Mouse (Mus musculus) heart, embryonic 13.5 days (tissue): ENCODE results near the gene Sspo. TPM values are rescaled to one million over a fixed set of nuclear protein-coding genes. Genes with fewer than 3 reads are reported as not detected.

Experiments
- ATAC-seq: fragments of 200-750 bp; cut with Nextera tagmentation; 2 replicates; pipeline ENCODE4 v1.8.0; 2017; ENCODE audit warnings: moderate TSS enrichment; ENCODE audit not compliant: insufficient number of reproducible peaks, low FRiP score, low TSS enrichment; ENCODE audit errors: extremely low read depth
- H3K27ac ChIP-seq: fragments of 300-500 bp; sonication (generic); replicated peaks from 2 replicates; pipeline ENCODE4 v1.5.1; 2015; ENCODE audit warnings: moderate library complexity, mild to moderate bottlenecking, inconsistent platforms
- H3K27me3 ChIP-seq: fragments of 300-500 bp; sonication (generic); replicated peaks from 2 replicates; pipeline ENCODE4 v1.6.1; 2015; ENCODE audit warnings: mild to moderate bottlenecking, inconsistent platforms
- H3K36me3 ChIP-seq: fragments of 300-500 bp; sonication (generic); 2 replicates; pipeline ENCODE4 v1.6.1; 2015; ENCODE audit warnings: mild to moderate bottlenecking, inconsistent platforms
- H3K4me1 ChIP-seq: fragments of 300-500 bp; sonication (generic); 2 replicates; pipeline ENCODE4 v1.6.1; 2015; ENCODE audit warnings: inconsistent platforms
- H3K4me2 ChIP-seq: fragments of 300-500 bp; sonication (generic); 2 replicates; pipeline ENCODE4 v1.6.1; 2015; ENCODE audit warnings: inconsistent platforms, mild to moderate bottlenecking, moderate library complexity
- H3K4me3 ChIP-seq: fragments of 300-500 bp; sonication (generic); 2 replicates; pipeline ENCODE4 v1.5.1; 2015; ENCODE audit warnings: moderate library complexity, mild to moderate bottlenecking, inconsistent platforms
- H3K9ac ChIP-seq: fragments of 300-500 bp; sonication (generic); 2 replicates; pipeline ENCODE4 v1.6.1; 2015; ENCODE audit warnings: inconsistent platforms, mild to moderate bottlenecking, moderate library complexity
- H3K9me3 ChIP-seq: fragments of 300-500 bp; sonication (generic); 2 replicates; pipeline ENCODE4 v1.6.1; 2016; ENCODE audit warnings: inconsistent platforms
- WGBS: fragments of 180-500 bp; shearing (Covaris S2); methylation state at CpG from one replicate; pipeline ENCODE4 v1.1.7; 2015; ENCODE audit warnings: mixed read lengths; 5-methylcytosine and 5-hydroxymethylcytosine counted together
- polyA plus RNA-seq: library from polyadenylated mRNA; unstranded; fragments of >200 nt; fragmentation: Nextera tagmentation; extraction: Ambion mirVana; gene quantifications from 2 replicates; pipeline ENCODE4 v1.2.1, GENCODE M21; 2015

The Sspo gene
- polyA plus RNA-seq, 1 experiment from 2014 or later = 0.27 TPM

DNA sequence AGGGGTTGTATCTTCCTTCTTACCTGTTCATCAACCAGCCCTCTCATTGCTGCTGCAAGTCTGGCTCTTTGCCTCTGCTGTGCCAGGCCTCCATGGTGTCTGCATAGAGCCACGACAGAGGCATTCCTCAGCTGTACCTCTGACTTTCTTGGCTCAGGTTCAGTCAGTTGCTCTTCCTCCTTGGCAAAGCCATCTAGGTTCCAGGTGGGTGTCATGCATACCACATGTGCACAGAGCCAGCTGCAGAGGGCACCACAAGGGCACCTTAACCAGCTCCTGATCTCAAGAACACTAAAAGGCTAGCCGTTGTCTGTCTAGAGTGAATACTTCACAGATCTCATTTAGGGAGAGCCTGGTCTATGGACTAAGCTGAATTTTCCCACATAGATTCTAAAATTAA is 31.5 kb upstream of the Sspo start:
- Histone ChIP-seq H3K9me3 (no peaks in the 10 kb centered on the region), H3K9ac (no peak overlapping the region), H3K36me3 (peaks cover 75% of the 10 kb centered on the region), H3K4me2 (no peak overlapping the region), H3K27me3 (no peaks in the 10 kb centered on the region), H3K4me3 (no peak overlapping the region), H3K27ac (no peak overlapping the region), H3K4me1 (peaks cover 13% of the 10 kb centered on the region)
- 78% methylated on average over 2 of the region's 2 CpGs for WGBS
- ATAC-seq = no peak

GRCm38 (mm10) chr6:48420647-48421046 is 27.4 kb upstream of the Sspo start:
- no peaks in the 10 kb centered on the region for H3K9me3 ChIP-seq
- WGBS = 12% methylated on average over 2 of the region's 2 CpGs
- no peak overlapping the region for H3K4me2 ChIP-seq
- peaks cover 7% of the 10 kb centered on the region; the same call in 1 of the 2 replicates for H3K4me1 ChIP-seq
- H3K9ac ChIP-seq = no peak overlapping the region
- ATAC-seq = no peak
- H3K36me3 ChIP-seq = peaks cover 34% of the 10 kb centered on the region
- no peak overlapping the region for H3K27ac ChIP-seq
- no peaks in the 10 kb centered on the region for H3K27me3 ChIP-seq
- H3K4me3 ChIP-seq = no peak overlapping the region

GRCm38 (mm10) chr6:48423336-48423735 is 24.7 kb upstream of the Sspo start:
- Histone ChIP-seq H3K4me2 (no peak overlapping the region), H3K4me3 (no peak overlapping the region), H3K36me3 (peaks cover 7% of the 10 kb centered on the region; the same call in 1 of the 2 replicates), H3K27ac (no peak overlapping the region), H3K9me3 (no peaks in the 10 kb centered on the region), H3K27me3 (no peaks in the 10 kb centered on the region), H3K4me1 (peaks cover 7% of the 10 kb centered on the region; the same call in 1 of the 2 replicates), H3K9ac (no peak overlapping the region)
- ATAC-seq = no peak
- WGBS = 67% methylated on average over 3 of the region's 3 CpGs

GRCm38 (mm10) chr6:48424074-48424473 is 24.0 kb upstream of the Sspo start:
- Histone ChIP-seq H3K9ac (no peak overlapping the region), H3K27me3 (no peaks in the 10 kb centered on the region), H3K36me3 (no peaks in the 10 kb centered on the region), H3K4me1 (peaks cover 7% of the 10 kb centered on the region; the same call in 1 of the 2 replicates), H3K9me3 (no peaks in the 10 kb centered on the region), H3K4me3 (no peak overlapping the region), H3K27ac (no peak overlapping the region), H3K4me2 (no peak overlapping the region)
- ATAC-seq = no peak
- WGBS = 61% methylated on average over 5 of the region's 5 CpGs

DNA sequence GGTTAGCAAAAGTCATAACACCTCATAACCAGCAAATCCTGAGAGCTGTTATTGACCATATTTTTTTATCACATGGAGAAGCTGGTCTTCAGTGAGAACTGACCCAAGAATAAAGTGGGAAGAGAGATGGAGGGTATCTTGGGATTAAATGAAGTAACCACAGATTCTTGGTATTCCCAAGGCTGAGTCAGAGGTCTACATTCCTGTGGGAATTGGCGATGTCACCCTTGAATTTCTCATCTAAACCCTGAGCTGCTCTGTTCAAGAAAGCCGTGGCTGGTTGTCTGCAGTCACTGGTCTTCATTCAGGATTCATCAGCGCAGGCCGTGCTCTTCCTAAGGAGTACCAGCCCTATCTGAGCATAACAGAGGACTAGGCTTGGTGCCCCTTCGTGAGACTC is 21.1 kb upstream of the Sspo start:
- no peak overlapping the region for H3K4me2 ChIP-seq
- H3K36me3 ChIP-seq = no peaks in the 10 kb centered on the region
- no peaks in the 10 kb centered on the region for H3K27me3 ChIP-seq
- H3K9ac ChIP-seq = no peak overlapping the region
- 0 out of 2 replicates have a peak, but pooled peaks cover 3% of the 10 kb centered on the region for H3K4me1 ChIP-seq
- H3K4me3 ChIP-seq = no peak overlapping the region
- H3K27ac ChIP-seq = no peak overlapping the region
- ATAC-seq = no peak
- 64% methylated on average over 5 of the region's 5 CpGs for WGBS
- H3K9me3 ChIP-seq = no peaks in the 10 kb centered on the region

DNA sequence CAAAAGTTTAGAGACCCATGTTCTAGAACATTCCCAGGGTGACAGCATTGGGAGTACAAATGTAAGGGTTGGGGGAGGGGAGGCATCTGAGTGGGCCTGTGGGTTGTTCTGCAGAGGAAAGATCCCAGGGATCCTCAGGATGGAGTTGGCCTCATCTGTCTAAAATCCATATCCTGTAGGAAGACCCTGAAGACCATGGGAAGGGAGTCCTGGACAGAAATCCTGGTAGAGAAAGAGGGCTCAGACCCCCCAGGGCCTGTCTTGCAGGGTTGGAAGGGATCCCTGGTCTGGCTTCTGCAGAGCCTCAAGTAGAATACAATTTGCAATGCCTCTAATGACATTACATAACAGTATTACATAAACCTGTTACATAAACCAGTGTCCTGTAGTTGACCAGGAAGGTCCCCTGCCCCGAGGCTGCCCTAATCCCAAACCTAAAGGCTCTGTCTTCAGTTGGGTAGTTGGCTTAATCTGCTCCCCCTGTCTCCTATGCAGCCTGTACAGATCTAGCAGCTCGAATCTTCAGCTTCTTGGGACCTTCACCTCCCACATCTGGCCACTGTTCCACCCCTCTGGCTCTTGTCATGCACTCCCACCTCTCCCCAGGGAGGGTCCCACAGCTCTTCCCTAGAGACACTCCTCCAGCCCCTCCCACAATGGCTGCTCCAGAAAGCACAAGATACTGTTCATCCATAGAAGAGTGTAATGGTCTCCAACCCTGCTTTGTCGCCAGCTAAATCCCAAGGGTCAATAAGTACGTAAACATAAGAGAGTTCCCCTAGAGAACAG is 19.1 kb upstream of the Sspo start:
- H3K9me3 ChIP-seq = no peaks in the 10 kb centered on the region
- no peak for ATAC-seq
- no peak overlapping the region for H3K4me2 ChIP-seq
- H3K9ac ChIP-seq = no peak overlapping the region
- WGBS = 59% methylated on average over 4 of the region's 4 CpGs
- no peaks in the 10 kb centered on the region for H3K27me3 ChIP-seq
- H3K27ac ChIP-seq = no peak overlapping the region
- no peaks in the 10 kb centered on the region for H3K36me3 ChIP-seq
- H3K4me1 ChIP-seq = peaks cover 14% of the 10 kb centered on the region
- H3K4me3 ChIP-seq = no peak overlapping the region

DNA sequence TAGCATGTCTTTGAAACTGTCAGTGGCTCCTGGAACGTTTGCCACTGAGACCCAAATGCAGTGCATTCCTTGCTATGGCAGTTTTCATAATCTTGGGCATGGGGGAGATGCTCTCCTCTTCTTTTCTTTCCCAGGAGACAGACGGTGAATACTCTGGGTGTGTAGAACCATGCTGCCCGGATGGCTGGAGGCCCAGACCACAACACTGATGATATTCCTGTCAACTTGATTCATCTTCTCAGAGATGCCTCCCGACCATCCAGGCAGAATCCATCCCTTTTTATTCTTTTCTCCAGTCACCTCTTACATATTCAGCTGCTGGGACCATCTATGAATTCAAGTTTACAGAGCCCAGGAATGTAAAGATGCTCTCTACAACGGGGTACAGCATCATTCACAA is 17.3 kb upstream of the Sspo start:
- Histone ChIP-seq H3K27ac (no peak overlapping the region), H3K4me3 (no peak overlapping the region), H3K36me3 (no peaks in the 10 kb centered on the region), H3K9ac (no peak overlapping the region), H3K9me3 (no peaks in the 10 kb centered on the region), H3K4me2 (no peak overlapping the region), H3K4me1 (peaks cover 23% of the 10 kb centered on the region), H3K27me3 (no peaks in the 10 kb centered on the region)
- 70% methylated on average over 5 of the region's 5 CpGs for WGBS
- no peak for ATAC-seq

- 48% methylated on average over 12 of the region's 12 CpGs for WGBS
- Histone ChIP-seq H3K27me3 (peaks cover 14% of the 10 kb centered on the region), H3K27ac (peak overlapping the region; percentile 24; the same call in 1 of the 2 replicates), H3K36me3 (peaks cover 17% of the 10 kb centered on the region), H3K4me3 (no peak overlapping the region), H3K9ac (no peak overlapping the region), H3K4me2 (0 out of 2 replicates have a peak overlapping the region, but pooled peaks have one; percentile 3), H3K9me3 (no peaks in the 10 kb centered on the region), H3K4me1 (peaks cover 43% of the 10 kb centered on the region)
- no peak for ATAC-seq
These were observed 14.9 kb upstream of the Sspo start for GRCm38 (mm10) chr6:48432893-48433816.

- Histone ChIP-seq H3K4me2 (no peak overlapping the region), H3K27ac (no peak overlapping the region), H3K36me3 (peaks cover 32% of the 10 kb centered on the region), H3K4me1 (peaks cover 58% of the 10 kb centered on the region), H3K27me3 (peaks cover 29% of the 10 kb centered on the region), H3K9ac (no peak overlapping the region), H3K4me3 (no peak overlapping the region), H3K9me3 (no peaks in the 10 kb centered on the region)
- no peak for ATAC-seq
- WGBS = 54% methylated on average over 6 of the region's 6 CpGs
These were observed 13.4 kb upstream of the Sspo start for GRCm38 (mm10) chr6:48434651-48435050.

DNA sequence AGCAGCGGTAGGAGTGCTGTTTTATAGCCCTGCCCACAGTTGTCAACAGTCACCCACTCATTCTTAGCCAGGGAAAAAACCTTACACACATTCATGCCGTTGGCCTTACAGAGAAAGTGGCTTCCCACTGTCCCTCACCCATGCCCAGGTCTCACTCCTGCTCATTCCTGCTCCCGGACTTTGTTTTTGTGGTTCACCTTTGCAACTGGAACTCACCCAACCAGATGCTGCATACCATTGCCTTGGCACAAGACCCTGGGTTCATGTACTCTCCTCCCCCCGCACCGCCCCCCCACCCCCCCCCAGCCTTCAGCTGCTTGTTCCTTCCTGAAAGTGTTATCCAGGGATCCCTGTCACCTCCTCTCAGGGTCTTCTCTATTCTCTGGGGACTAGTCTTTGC is 12.9 kb upstream of the Sspo start:
- ATAC-seq = no peak
- Histone ChIP-seq H3K9ac (no peak overlapping the region), H3K4me3 (no peak overlapping the region), H3K4me1 (peaks cover 63% of the 10 kb centered on the region), H3K27ac (no peak overlapping the region), H3K27me3 (peaks cover 33% of the 10 kb centered on the region), H3K36me3 (peaks cover 36% of the 10 kb centered on the region), H3K9me3 (no peaks in the 10 kb centered on the region), H3K4me2 (no peak overlapping the region)
- 46% methylated on average over 5 of the region's 5 CpGs for WGBS

GRCm38 (mm10) chr6:48435706-48436349 is 12.2 kb upstream of the Sspo start:
- peaks cover 33% of the 10 kb centered on the region for H3K27me3 ChIP-seq
- WGBS = 65% methylated on average over 5 of the region's 5 CpGs
- ATAC-seq = no peak
- no peak overlapping the region for H3K4me3 ChIP-seq
- H3K9me3 ChIP-seq = no peaks in the 10 kb centered on the region
- no peak overlapping the region for H3K4me2 ChIP-seq
- H3K4me1 ChIP-seq = peaks cover 70% of the 10 kb centered on the region
- no peak overlapping the region for H3K9ac ChIP-seq
- H3K36me3 ChIP-seq = peaks cover 42% of the 10 kb centered on the region
- H3K27ac ChIP-seq = no peak overlapping the region
